Mouse (Mus musculus): ENCODE data around the gene A2ml1. TPM values are rescaled to one million over a fixed set of nuclear protein-coding genes. Genes with fewer than 3 reads are reported as not detected.

The A2ml1 gene
- polyA plus RNA-seq, 1 experiment from 2014 or later: 3.3 TPM

GRCm38 (mm10) chr6:128535250-128535649 lies 46.2 kb downstream of the A2ml1 start:
- DNase-seq (ENCODE audit: low spot score) (no peak), ATAC-seq (no peak)
- Histone ChIP-seq H3K4me2 (ENCODE audit: low read length) (no peak overlapping the region), H3K4me3 (ENCODE audit: low read depth, low read length) (no peak overlapping the region), H3K9me3 (replicated peaks; ENCODE audit: control insufficient read depth, low read length) (no peaks in the 10 kb centered on the region), H3K27me3 (replicated peaks; ENCODE audit: control insufficient read depth, insufficient read depth, low read length) (no peaks in the 10 kb centered on the region), H3K36me3 (ENCODE audit: control insufficient read depth, insufficient read depth, low read length) (no peaks in the 10 kb centered on the region), H3K4me1 (ENCODE audit: control insufficient read depth, insufficient read depth, low read length) (no peaks in the 10 kb centered on the region), H3K9ac (ENCODE audit: low read length) (no peak overlapping the region), H3K27ac (ENCODE audit: low read depth, low read length) (no peak overlapping the region)
- WGBS: 89% methylated on average over 2 of the region's 2 CpGs

DNA sequence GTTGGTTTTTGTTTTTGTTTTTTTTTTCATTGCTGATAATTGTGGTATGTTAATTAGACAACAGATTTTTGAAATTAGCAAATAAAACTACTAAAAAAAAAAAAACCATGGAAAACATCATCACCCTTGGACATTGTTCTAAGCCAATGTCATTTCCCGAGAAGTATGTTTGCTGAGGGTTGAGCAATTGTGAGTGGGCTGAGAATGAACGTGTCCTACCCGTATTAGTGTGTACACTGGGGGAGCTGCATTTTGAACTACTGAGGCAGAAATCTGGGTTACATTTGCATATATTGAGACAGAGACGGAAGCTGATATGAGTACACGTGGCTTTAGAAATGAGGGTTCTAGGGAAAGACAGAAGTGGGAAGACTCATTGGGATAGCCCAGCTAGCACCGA lies 48.1 kb downstream of the A2ml1 start:
- Histone ChIP-seq H3K4me1 (ENCODE audit: control insufficient read depth, insufficient read depth, low read length) (no peaks in the 10 kb centered on the region), H3K4me3 (ENCODE audit: low read depth, low read length) (no peak overlapping the region), H3K9me3 (replicated peaks; ENCODE audit: control insufficient read depth, low read length) (no peaks in the 10 kb centered on the region), H3K4me2 (ENCODE audit: low read length) (no peak overlapping the region), H3K27me3 (replicated peaks; ENCODE audit: control insufficient read depth, insufficient read depth, low read length) (no peaks in the 10 kb centered on the region), H3K9ac (ENCODE audit: low read length) (no peak overlapping the region), H3K27ac (ENCODE audit: low read depth, low read length) (no peak overlapping the region), H3K36me3 (ENCODE audit: control insufficient read depth, insufficient read depth, low read length) (no peaks in the 10 kb centered on the region)
- ATAC-seq (no peak), DNase-seq (ENCODE audit: low spot score) (no peak)
- 91% methylated on average over 6 of the region's 6 CpGs for WGBS

GRCm38 (mm10) chr6:128532701-128533100 lies 48.7 kb downstream of the A2ml1 start:
- Histone ChIP-seq H3K9me3 (replicated peaks; ENCODE audit: control insufficient read depth, low read length) (no peaks in the 10 kb centered on the region), H3K27ac (ENCODE audit: low read depth, low read length) (no peak overlapping the region), H3K9ac (ENCODE audit: low read length) (no peak overlapping the region), H3K4me1 (ENCODE audit: control insufficient read depth, insufficient read depth, low read length) (no peaks in the 10 kb centered on the region), H3K27me3 (replicated peaks; ENCODE audit: control insufficient read depth, insufficient read depth, low read length) (no peaks in the 10 kb centered on the region), H3K36me3 (ENCODE audit: control insufficient read depth, insufficient read depth, low read length) (no peaks in the 10 kb centered on the region), H3K4me2 (ENCODE audit: low read length) (no peak overlapping the region), H3K4me3 (ENCODE audit: low read depth, low read length) (no peak overlapping the region)
- WGBS: 94% methylated on average over 9 of the region's 9 CpGs
- ATAC-seq: no peak
- DNase-seq (ENCODE audit: low spot score): no peak

DNA sequence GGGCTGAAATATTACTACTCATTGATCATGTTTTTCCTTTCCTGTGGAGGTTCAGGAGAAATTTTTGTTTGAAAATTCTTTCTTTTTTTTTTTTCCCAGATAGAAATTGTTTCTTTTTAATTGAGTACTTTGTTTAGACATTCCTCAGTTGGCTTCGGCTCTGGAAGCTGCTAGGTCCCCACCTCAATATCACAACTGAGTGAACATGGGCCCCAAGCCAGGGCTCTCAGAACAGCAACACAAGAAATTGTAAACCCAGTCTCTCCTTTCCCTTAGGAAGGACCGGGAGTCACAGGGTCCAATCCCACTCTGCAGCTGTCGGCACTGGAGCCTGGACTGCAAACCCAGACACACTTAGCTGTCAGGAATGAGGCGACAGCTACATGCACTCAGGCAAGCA lies 52.9 kb downstream of the A2ml1 start:
- H3K4me2 ChIP-seq (ENCODE audit: low read length): no peak overlapping the region
- H3K36me3 ChIP-seq (ENCODE audit: control insufficient read depth, insufficient read depth, low read length): no peaks in the 10 kb centered on the region
- H3K4me3 ChIP-seq (ENCODE audit: low read depth, low read length): no peak overlapping the region
- H3K9ac ChIP-seq (ENCODE audit: low read length): no peak overlapping the region
- no peaks in the 10 kb centered on the region for H3K27me3 ChIP-seq (replicated peaks; ENCODE audit: control insufficient read depth, insufficient read depth, low read length)
- ATAC-seq (no peak), DNase-seq (ENCODE audit: low spot score) (no peak)
- 83% methylated on average over 4 of the region's 4 CpGs for WGBS
- no peaks in the 10 kb centered on the region for H3K9me3 ChIP-seq (replicated peaks; ENCODE audit: control insufficient read depth, low read length)
- H3K27ac ChIP-seq (ENCODE audit: low read depth, low read length): no peak overlapping the region
- H3K4me1 ChIP-seq (ENCODE audit: control insufficient read depth, insufficient read depth, low read length): no peaks in the 10 kb centered on the region

GRCm38 (mm10) chr6:128527110-128527509 lies 54.3 kb downstream of the A2ml1 start:
- Histone ChIP-seq H3K36me3 (ENCODE audit: control insufficient read depth, insufficient read depth, low read length) (no peaks in the 10 kb centered on the region), H3K4me2 (ENCODE audit: low read length) (no peak overlapping the region), H3K4me3 (ENCODE audit: low read depth, low read length) (no peak overlapping the region), H3K27me3 (replicated peaks; ENCODE audit: control insufficient read depth, insufficient read depth, low read length) (no peaks in the 10 kb centered on the region), H3K4me1 (ENCODE audit: control insufficient read depth, insufficient read depth, low read length) (no peaks in the 10 kb centered on the region), H3K9ac (ENCODE audit: low read length) (no peak overlapping the region), H3K9me3 (replicated peaks; ENCODE audit: control insufficient read depth, low read length) (no peaks in the 10 kb centered on the region), H3K27ac (ENCODE audit: low read depth, low read length) (no peak overlapping the region)
- 90% methylated on average over 1 of the region's 1 CpGs for WGBS
- no peak for DNase-seq (ENCODE audit: low spot score)
- ATAC-seq: no peak

- Histone ChIP-seq H3K9me3 (replicated peaks; ENCODE audit: control insufficient read depth, low read length) (no peaks in the 10 kb centered on the region), H3K4me1 (ENCODE audit: control insufficient read depth, insufficient read depth, low read length) (no peaks in the 10 kb centered on the region), H3K36me3 (ENCODE audit: control insufficient read depth, insufficient read depth, low read length) (no peaks in the 10 kb centered on the region), H3K4me3 (ENCODE audit: low read depth, low read length) (no peak within 1 kb of the TSS), H3K9ac (ENCODE audit: low read length) (no peak within 1 kb of the TSS), H3K4me2 (ENCODE audit: low read length) (no peak within 1 kb of the TSS), H3K27me3 (replicated peaks; ENCODE audit: control insufficient read depth, insufficient read depth, low read length) (no peaks in the 10 kb centered on the region), H3K27ac (ENCODE audit: low read depth, low read length) (no peak within 1 kb of the TSS)
- 86% methylated on average over 4 of the region's 4 CpGs for WGBS
- ATAC-seq (no peak), DNase-seq (ENCODE audit: low spot score) (no peak)
These were observed 54.8 kb downstream of the A2ml1 start, which contains the start of gene Pzp for GRCm38 (mm10) chr6:128526601-128527000. Pzp (minus strand) TSS chr6:128526720.

DNA sequence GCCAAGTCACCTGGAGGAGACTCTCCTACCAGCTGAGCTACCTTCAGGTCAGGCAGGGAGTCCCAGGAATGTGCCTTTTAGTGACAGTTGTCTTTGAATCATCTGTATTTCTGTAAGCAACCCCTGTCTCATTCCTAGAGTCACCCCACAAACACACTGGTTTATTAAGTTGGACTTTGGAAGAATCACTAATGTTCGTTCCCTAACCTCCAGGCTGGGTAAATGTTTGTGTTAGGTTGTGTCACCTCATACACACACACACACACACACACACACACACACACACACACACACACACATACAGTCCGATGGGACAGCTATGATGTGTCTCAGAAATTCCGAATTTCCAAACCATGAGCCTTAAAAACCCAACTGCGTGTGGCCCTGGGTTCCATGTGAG lies 55.6 kb downstream of the A2ml1 start:
- H3K27ac ChIP-seq (ENCODE audit: low read depth, low read length): no peak overlapping the region
- H3K4me3 ChIP-seq (ENCODE audit: low read depth, low read length): no peak overlapping the region
- H3K36me3 ChIP-seq (ENCODE audit: control insufficient read depth, insufficient read depth, low read length): no peaks in the 10 kb centered on the region
- DNase-seq (ENCODE audit: low spot score) (no peak), ATAC-seq (no peak)
- no peaks in the 10 kb centered on the region for H3K4me1 ChIP-seq (ENCODE audit: control insufficient read depth, insufficient read depth, low read length)
- no peak overlapping the region for H3K9ac ChIP-seq (ENCODE audit: low read length)
- WGBS: 92% methylated on average over 4 of the region's 4 CpGs
- H3K4me2 ChIP-seq (ENCODE audit: low read length): no peak overlapping the region
- no peaks in the 10 kb centered on the region for H3K27me3 ChIP-seq (replicated peaks; ENCODE audit: control insufficient read depth, insufficient read depth, low read length)
- no peaks in the 10 kb centered on the region for H3K9me3 ChIP-seq (replicated peaks; ENCODE audit: control insufficient read depth, low read length)

DNA sequence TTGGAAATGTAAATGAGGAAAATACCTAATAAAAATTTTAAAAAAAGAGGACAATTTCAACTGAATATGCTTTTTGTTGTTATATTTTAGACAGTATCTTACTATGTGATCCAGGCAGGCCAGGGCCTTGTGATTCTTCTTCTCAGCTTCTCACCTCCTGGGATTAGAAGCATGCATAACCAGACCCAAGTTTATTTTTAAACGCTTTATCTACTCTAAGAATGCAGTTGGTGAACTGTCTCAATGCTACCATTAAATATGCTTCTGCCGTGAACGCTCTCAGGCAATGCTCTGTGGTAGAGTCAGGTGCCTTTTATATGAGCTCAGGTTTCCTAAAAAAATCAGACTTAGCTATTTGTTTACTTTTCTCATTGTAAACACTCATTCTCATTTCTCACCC lies 58.0 kb downstream of the A2ml1 start:
- Histone ChIP-seq H3K27ac (ENCODE audit: low read depth, low read length) (no peak overlapping the region), H3K9me3 (replicated peaks; ENCODE audit: control insufficient read depth, low read length) (no peaks in the 10 kb centered on the region), H3K4me1 (ENCODE audit: control insufficient read depth, insufficient read depth, low read length) (no peaks in the 10 kb centered on the region), H3K27me3 (replicated peaks; ENCODE audit: control insufficient read depth, insufficient read depth, low read length) (no peaks in the 10 kb centered on the region), H3K4me3 (ENCODE audit: low read depth, low read length) (no peak overlapping the region), H3K9ac (ENCODE audit: low read length) (no peak overlapping the region), H3K36me3 (ENCODE audit: control insufficient read depth, insufficient read depth, low read length) (no peaks in the 10 kb centered on the region), H3K4me2 (ENCODE audit: low read length) (no peak overlapping the region)
- ATAC-seq (no peak), DNase-seq (ENCODE audit: low spot score) (no peak)
- WGBS: 94% methylated on average over 3 of the region's 3 CpGs

- 87% methylated on average over 7 of the region's 7 CpGs for WGBS
- H3K9ac ChIP-seq (ENCODE audit: low read length): no peak overlapping the region
- no peaks in the 10 kb centered on the region for H3K27me3 ChIP-seq (replicated peaks; ENCODE audit: control insufficient read depth, insufficient read depth, low read length)
- no peaks in the 10 kb centered on the region for H3K4me1 ChIP-seq (ENCODE audit: control insufficient read depth, insufficient read depth, low read length)
- no peaks in the 10 kb centered on the region for H3K36me3 ChIP-seq (ENCODE audit: control insufficient read depth, insufficient read depth, low read length)
- no peak for DNase-seq (ENCODE audit: low spot score)
- no peak overlapping the region for H3K27ac ChIP-seq (ENCODE audit: low read depth, low read length)
- ATAC-seq: no peak
- no peak overlapping the region for H3K4me2 ChIP-seq (ENCODE audit: low read length)
- no peaks in the 10 kb centered on the region for H3K9me3 ChIP-seq (replicated peaks; ENCODE audit: control insufficient read depth, low read length)
- no peak overlapping the region for H3K4me3 ChIP-seq (ENCODE audit: low read depth, low read length)
These were observed 62.2 kb downstream of the A2ml1 start for GRCm38 (mm10) chr6:128519159-128519558.

All from forebrain, embryonic 14.5 days (tissue).